In the genomic region with DNA sequence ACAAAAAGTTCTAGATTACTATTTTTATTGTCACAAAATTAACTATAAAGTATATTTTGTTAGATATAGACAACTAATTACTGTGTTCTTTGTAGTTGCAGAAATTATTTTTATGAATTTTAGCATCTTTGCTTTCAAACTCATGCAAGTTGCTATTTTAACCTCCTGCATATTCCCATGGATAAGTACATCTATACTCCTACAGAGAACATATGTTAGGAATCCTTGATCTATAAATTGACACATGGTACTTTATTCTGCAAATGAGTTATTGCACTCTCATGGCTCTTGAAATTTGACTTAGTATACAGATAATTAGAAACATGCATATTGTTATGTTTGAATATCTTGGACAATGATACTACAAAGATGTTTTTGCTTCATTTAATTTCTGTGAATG, we compare ENCODE assay signal across 29 mouse cellular contexts.
"Had no signal": no experiment of that assay in that cellular context is flagged by ENCODE, and none has a peak within 500 bp of the region (broad histone marks: within the 10 kb centered on the region; RNA-seq: fewer than 3 reads in every experiment).

No protein-coding gene starts in this region.

- DNase-seq: left cerebral cortex, postnatal 4 days; liver; liver, embryonic 13.5 days; liver, postnatal 0 days; lung, adult 18-20 months; lung, adult 2 months; lung, embryonic 14.5 days; lung, postnatal 10 days; lung, postnatal 14 days; lung, postnatal 36 days; lung, postnatal 4 days; midbrain, embryonic 14.5 days had no signal

- ATAC-seq: liver, embryonic 12.5 days; liver, postnatal 0 days; lung, postnatal 0 days; midbrain, embryonic 13.5 days; midbrain, embryonic 15.5 days; midbrain, embryonic 16.5 days had no signal

- H3K4me3 ChIP-seq: limb, embryonic 10.5 days; limb, embryonic 12.5 days; limb, embryonic 13.5 days; limb, embryonic 15.5 days; liver, embryonic 12.5 days; liver, embryonic 13.5 days; liver, embryonic 15.5 days; lung, embryonic 15.5 days; megakaryocyte, embryonic 14.5 days; midbrain, embryonic 10.5 days; midbrain, embryonic 12.5 days; midbrain, embryonic 13.5 days; midbrain, embryonic 15.5 days; myocyte had no signal

- H3K27ac ChIP-seq: limb, embryonic 10.5 days; limb, embryonic 12.5 days; limb, embryonic 13.5 days; limb, embryonic 15.5 days; liver, embryonic 12.5 days; liver, embryonic 13.5 days; liver, embryonic 14.5 days; liver, embryonic 15.5 days; lung, embryonic 15.5 days; macrophage; midbrain, embryonic 10.5 days; midbrain, embryonic 12.5 days; midbrain, embryonic 13.5 days; midbrain, embryonic 15.5 days had no signal
